Mouse (Mus musculus) liver, postnatal 0 days (tissue): ENCODE measurements around the gene Ndrg2. TPM values are rescaled to one million over a fixed set of nuclear protein-coding genes. Genes with fewer than 3 reads are reported as not detected.
A peak's percentile ranks its signal among the peaks of the same experiment; 100 is the strongest.

Experiments
- ATAC-seq: fragments of 200-750 bp; cut with Nextera tagmentation; 2 replicates; pipeline ENCODE4 v1.8.0; 2017; ENCODE audit warnings: mild to moderate bottlenecking, moderate library complexity
- DNase-seq: peaks from one replicate; pipeline ENCODE4 v3.0.0-alpha.2; 2016
- H3K27ac ChIP-seq: fragments of 300-500 bp; sonication (generic); 2 replicates; pipeline ENCODE4 v1.5.1; 2014; ENCODE audit warnings: antibody characterized with exemption, moderate library complexity, mild to moderate bottlenecking, low read depth
- H3K27me3 ChIP-seq: fragments of 300-500 bp; sonication (generic); 2 replicates; pipeline ENCODE4 v1.6.1; 2014; ENCODE audit warnings: low read length, control low read depth, mixed read lengths; ENCODE audit not compliant: insufficient read depth
- H3K36me3 ChIP-seq: fragments of 300-500 bp; sonication (generic); replicated peaks from 2 replicates; pipeline ENCODE4 v1.6.1; 2014; ENCODE audit warnings: mild to moderate bottlenecking, control low read depth, low read length, moderate library complexity, mixed read lengths; ENCODE audit not compliant: insufficient read depth
- H3K4me1 ChIP-seq: fragments of 300-500 bp; sonication (generic); 2 replicates; pipeline ENCODE4 v1.6.1; 2014; ENCODE audit warnings: antibody characterized with exemption, mild to moderate bottlenecking, control low read depth; ENCODE audit not compliant: insufficient read depth
- H3K4me2 ChIP-seq: fragments of 300-500 bp; sonication (generic); 2 replicates; pipeline ENCODE4 v1.6.1; 2014; ENCODE audit warnings: low read depth, mild to moderate bottlenecking, low read length, moderate library complexity, mixed read lengths
- H3K4me3 ChIP-seq: fragments of 300-500 bp; sonication (generic); 2 replicates; pipeline ENCODE4 v1.5.1; 2014; ENCODE audit warnings: low read depth, low read length
- H3K9ac ChIP-seq: fragments of 300-500 bp; sonication (generic); replicated peaks from 2 replicates; pipeline ENCODE4 v1.6.1; 2014; ENCODE audit warnings: mild to moderate bottlenecking, moderate library complexity
- H3K9me3 ChIP-seq: fragments of 300-500 bp; sonication (generic); 2 replicates; pipeline ENCODE4 v1.6.1; 2016; ENCODE audit warnings: mild to moderate bottlenecking, control low read depth, low read length, mixed read lengths
- CTCF ChIP-seq: sonication (generic); IDR thresholded peaks from 2 replicates; pipeline ENCODE4 v1.5.1; 2016; ENCODE audit warnings: antibody characterized with exemption, low read depth
- EP300 ChIP-seq: IDR thresholded peaks from 2 replicates; pipeline ENCODE4 v1.6.1; 2016; ENCODE audit warnings: antibody characterized with exemption, low read depth, mild to moderate bottlenecking
- WGBS: fragments of 180-500 bp; shearing (Covaris S2); extraction: QIAGEN DNeasy Blood & Tissue Kit; methylation state at CpG from one replicate; pipeline ENCODE4 v1.1.7; 2014; ENCODE audit not compliant: insufficient replicate concordance; 5-methylcytosine and 5-hydroxymethylcytosine counted together
- polyA plus RNA-seq: library from polyadenylated mRNA; unstranded; fragments of >200 nt; fragmentation: Nextera tagmentation; extraction: Ambion mirVana; gene quantifications from 2 replicates; pipeline ENCODE4 v1.2.1, GENCODE M21; 2015

Gene Ndrg2
- polyA plus RNA-seq, 1 experiment from 2014 or later = 346 TPM

DNA sequence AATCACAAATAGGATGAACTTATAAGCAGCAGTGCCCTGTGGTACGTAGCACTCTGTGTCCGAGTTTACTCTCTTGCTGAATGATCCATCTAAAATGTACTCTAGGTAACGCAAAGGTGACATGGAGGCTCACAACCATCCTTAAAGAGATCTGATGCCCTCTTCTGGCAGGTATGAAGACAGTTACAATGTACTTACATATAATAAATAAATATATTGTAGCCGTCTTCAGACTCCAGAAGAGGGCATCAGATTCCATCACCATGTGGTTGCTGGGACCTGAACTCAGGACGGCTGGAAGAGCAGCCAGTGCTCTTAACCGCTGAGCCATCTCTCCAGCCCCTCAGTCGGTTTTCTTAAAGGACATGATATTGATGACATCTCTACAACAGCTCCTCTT, 9.3 kb downstream of the Ndrg2 start:
- no peak for ATAC-seq
- H3K27ac ChIP-seq = no peak overlapping the region
- peak; percentile 47 for TF ChIP-seq CTCF
- TF ChIP-seq EP300 = no peak
- no peak overlapping the region for H3K4me2 ChIP-seq
- no peak overlapping the region for H3K4me3 ChIP-seq
- no peak overlapping the region for H3K9ac ChIP-seq
- WGBS = 64% methylated on average over 7 of the region's 7 CpGs
- no peaks in the 10 kb centered on the region for H3K27me3 ChIP-seq
- peaks cover 4% of the 10 kb centered on the region; the same call in 1 of the 2 replicates for H3K4me1 ChIP-seq
- H3K36me3 ChIP-seq = peaks cover 20% of the 10 kb centered on the region
- no peak for DNase-seq
- H3K9me3 ChIP-seq = no peaks in the 10 kb centered on the region

DNA sequence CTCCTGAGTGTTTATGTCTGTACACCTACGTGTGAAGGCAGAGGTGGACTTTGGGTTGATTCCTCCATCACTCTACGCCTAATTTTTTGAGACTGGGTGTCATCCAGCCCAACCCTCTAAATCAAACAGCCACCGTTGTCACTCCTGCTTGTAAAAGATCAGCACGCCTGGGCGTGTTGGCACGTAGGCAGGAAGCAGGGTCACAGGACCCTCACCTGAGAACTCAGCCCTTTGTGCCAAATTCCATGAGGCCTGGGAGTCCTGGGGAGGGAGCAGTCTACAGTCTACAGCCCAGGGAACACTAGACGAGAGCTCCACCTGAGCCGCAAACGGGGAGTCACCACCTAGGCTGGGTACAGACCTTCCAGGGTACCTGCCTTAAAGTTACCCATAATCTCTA, 10.2 kb downstream of the Ndrg2 start:
- peaks cover 4% of the 10 kb centered on the region; the same call in 1 of the 2 replicates for H3K4me1 ChIP-seq
- H3K9ac ChIP-seq = no peak overlapping the region
- TF ChIP-seq CTCF (no peak), EP300 (no peak)
- H3K4me2 ChIP-seq = no peak overlapping the region
- no peak overlapping the region for H3K27ac ChIP-seq
- DNase-seq = no peak
- peaks cover 18% of the 10 kb centered on the region for H3K36me3 ChIP-seq
- H3K9me3 ChIP-seq = no peaks in the 10 kb centered on the region
- no peaks in the 10 kb centered on the region for H3K27me3 ChIP-seq
- 84% methylated on average over 9 of the region's 9 CpGs for WGBS
- ATAC-seq = peak; percentile 23
- no peak overlapping the region for H3K4me3 ChIP-seq

DNA sequence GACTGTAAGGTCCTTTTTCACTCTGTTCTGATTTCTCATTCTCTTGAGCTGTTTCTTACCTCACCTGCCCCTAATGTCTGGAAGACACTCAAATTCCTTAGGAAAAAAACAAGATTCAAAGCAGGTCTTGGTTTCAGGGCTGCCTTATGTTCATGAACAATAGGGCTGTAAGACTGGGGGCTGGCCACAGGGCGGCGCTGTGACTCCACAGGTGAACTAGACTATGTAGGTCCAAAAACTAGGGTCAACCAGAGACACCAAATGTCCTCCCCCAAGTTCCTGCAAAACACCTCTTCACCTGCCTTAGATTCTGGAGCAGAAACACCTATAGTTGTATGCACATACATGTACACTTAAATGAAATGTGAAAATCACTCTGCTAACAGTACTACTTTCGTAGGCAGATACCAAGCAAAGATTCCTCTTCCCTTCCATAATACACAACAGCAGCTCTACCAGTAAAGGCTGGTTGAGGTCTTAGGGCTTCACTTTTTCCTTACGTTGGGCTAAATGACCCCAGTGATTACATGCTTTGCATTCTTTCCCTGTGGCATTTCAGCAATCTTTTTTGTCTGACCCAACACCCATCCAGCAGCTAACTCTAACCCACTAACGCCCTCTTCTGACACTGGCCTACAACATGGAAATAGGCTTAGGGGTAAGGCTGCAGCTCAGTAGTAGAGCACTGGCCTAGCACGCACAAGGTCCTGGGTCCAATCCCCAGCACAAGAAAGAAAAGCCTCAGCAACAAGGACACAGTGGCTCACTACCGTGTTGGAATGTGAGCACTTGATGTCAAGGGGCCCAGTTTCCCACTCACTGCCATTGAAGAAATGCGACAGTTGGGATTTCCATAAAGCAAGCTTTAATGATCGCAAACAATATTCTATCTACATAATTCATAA, 10.9 kb downstream of the Ndrg2 start:
- no peak overlapping the region for H3K4me3 ChIP-seq
- ATAC-seq (peak; percentile 63), DNase-seq (peak; percentile 83)
- H3K27me3 ChIP-seq = no peaks in the 10 kb centered on the region
- H3K9me3 ChIP-seq = no peaks in the 10 kb centered on the region
- WGBS = 64% methylated on average over 9 of the region's 9 CpGs
- TF ChIP-seq CTCF (peak; percentile 94), EP300 (no peak)
- H3K27ac ChIP-seq = 0 out of 2 replicates have a peak overlapping the region, but pooled peaks have one; percentile 7
- H3K4me1 ChIP-seq = peaks cover 4% of the 10 kb centered on the region; the same call in 1 of the 2 replicates
- no peak overlapping the region for H3K9ac ChIP-seq
- no peak overlapping the region for H3K4me2 ChIP-seq
- peaks cover 12% of the 10 kb centered on the region for H3K36me3 ChIP-seq

DNA sequence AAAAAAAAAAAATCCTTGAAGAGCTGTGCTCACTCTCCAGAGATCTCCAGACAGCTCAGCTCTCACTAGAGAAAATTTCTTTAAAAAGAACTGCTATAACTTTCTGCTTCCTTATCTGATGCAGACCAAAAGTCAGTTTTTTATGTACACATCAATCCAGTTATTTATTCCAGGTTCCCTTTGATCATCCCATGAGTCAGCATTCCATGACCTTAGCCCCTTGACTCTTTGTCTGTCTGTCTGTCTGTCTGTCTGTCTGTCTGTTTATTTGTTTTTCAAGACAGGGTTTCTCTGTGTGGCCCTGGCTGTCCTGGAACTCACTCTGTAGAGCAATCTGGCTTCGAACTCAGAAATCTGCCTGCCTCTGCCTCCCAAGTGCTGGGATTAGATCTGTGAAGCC, 14.6 kb downstream of the Ndrg2 start:
- H3K9me3 ChIP-seq = no peaks in the 10 kb centered on the region
- H3K27me3 ChIP-seq = no peaks in the 10 kb centered on the region
- ATAC-seq (no peak), DNase-seq (no peak)
- no peak overlapping the region for H3K4me2 ChIP-seq
- H3K4me1 ChIP-seq = no peaks in the 10 kb centered on the region
- no peak overlapping the region for H3K4me3 ChIP-seq
- H3K36me3 ChIP-seq = no peaks in the 10 kb centered on the region
- WGBS = 87% methylated on average over 1 of the region's 1 CpGs
- H3K27ac ChIP-seq = no peak overlapping the region
- no peak for TF ChIP-seq EP300
- TF ChIP-seq CTCF = no peak
- no peak overlapping the region for H3K9ac ChIP-seq

DNA sequence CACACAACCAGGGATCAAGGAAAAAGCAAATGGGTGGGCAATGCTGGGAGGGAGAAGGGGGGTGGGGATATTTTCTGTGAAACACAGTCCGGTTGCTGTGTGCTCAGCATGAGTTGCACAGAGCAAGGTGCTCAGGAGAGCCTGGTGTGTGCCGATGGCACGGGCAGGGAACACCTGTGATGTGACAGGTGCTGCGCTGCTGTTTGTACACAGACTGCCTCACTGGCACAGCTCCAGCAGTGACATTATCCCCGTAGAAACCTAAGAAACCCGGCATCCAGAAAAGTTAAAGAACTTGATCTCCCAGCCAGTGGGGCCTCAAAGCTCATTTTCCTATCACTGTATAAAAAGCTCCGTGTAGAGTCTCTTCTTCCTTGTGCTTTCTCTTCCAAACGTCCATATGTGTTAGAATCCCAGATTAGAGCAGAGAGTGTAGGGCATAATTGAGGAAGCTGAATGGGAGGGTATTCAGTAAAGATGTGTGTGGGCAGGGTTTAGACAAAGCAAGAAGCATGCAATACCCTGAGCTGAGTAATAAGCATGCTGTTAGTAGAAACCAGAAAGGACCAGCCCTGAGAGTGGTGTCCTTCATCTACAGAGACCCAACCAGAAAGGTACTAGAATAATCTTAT, 17.3 kb downstream of the Ndrg2 start:
- Histone ChIP-seq H3K36me3 (peaks cover 3% of the 10 kb centered on the region; the same call in 1 of the 2 replicates), H3K4me1 (0 out of 2 replicates have a peak, but pooled peaks cover 3% of the 10 kb centered on the region), H3K9ac (no peak overlapping the region), H3K4me3 (no peak overlapping the region), H3K27me3 (no peaks in the 10 kb centered on the region), H3K4me2 (no peak overlapping the region), H3K9me3 (no peaks in the 10 kb centered on the region), H3K27ac (no peak overlapping the region)
- no peak for ATAC-seq
- DNase-seq = no peak
- no peak for TF ChIP-seq CTCF
- no peak for TF ChIP-seq EP300
- WGBS = 65% methylated on average over 8 of the region's 8 CpGs

DNA sequence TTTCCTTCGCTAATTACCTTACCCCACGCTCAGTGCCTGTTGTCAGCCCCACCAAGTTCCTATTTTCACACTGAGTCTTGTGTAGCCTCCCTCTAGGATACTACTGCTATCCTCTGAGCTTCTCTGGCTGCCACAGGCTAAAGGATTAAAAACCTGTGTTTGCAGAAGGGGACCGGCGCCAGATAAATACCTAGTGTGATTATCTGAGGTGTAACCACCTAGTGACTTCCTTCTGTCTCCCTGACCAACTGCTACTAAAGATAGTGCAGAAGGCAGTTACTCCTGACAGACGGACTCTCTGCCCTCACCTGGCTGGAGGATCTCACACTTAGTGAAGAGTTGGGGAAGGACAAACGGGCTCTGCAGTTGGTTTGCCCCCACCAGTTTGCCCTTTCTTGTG, 17.9 kb downstream of the Ndrg2 start:
- DNase-seq (no peak), ATAC-seq (no peak)
- WGBS = 53% methylated on average over 6 of the region's 6 CpGs
- no peaks in the 10 kb centered on the region for H3K9me3 ChIP-seq
- no peak overlapping the region for H3K9ac ChIP-seq
- no peak overlapping the region for H3K4me3 ChIP-seq
- no peak overlapping the region for H3K4me2 ChIP-seq
- 0 out of 2 replicates have a peak, but pooled peaks cover 3% of the 10 kb centered on the region for H3K4me1 ChIP-seq
- no peaks in the 10 kb centered on the region for H3K27me3 ChIP-seq
- no peak overlapping the region for H3K27ac ChIP-seq
- peaks cover 9% of the 10 kb centered on the region for H3K36me3 ChIP-seq
- TF ChIP-seq EP300 (no peak), CTCF (no peak)
